Mouse (Mus musculus) heart, postnatal 0 days (tissue): ENCODE measurements at regions not wholly inside any gene's neighbourhood (a gene's known extent, or its start where the extent isn't known, plus 50 kb on each side); places are given as distances from the start of the nearest gene placed in this dataset.

Experiments used
- CTCF ChIP-seq: IDR thresholded peaks from 2 replicates; pipeline ENCODE4 v1.5.1; 2016; ENCODE audit warnings: antibody characterized with exemption, control low read depth, low read depth
- EP300 ChIP-seq: IDR thresholded peaks from 2 replicates; pipeline ENCODE4 v1.6.1; 2016; ENCODE audit warnings: antibody characterized with exemption, low read depth

DNA sequence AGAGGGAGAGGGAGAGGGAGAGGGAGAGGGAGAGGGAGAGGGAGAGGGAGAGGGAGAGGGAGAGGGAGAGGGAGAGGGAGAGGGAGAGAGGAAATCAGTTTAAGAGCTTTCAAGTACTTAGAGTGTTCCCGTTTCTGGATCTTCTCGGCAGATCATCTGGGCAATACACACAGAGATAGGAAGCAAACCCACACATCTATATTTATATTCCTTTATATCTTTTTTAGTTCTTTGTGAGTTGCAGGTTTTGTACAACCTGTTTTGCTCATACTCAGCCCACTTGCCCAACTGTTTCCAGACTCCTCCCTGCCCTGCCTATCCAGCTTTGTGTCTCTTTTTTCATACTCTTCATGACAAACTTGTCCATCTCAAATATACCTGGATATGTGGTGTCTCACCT, 173.2 kb downstream of the Tinag start:
- TF ChIP-seq CTCF (no peak), EP300 (no peak)
